Mouse (Mus musculus) cerebellum, adult 9-10 months (tissue): ENCODE results near the gene Limch1.

Source experiments
- DNase-seq: peaks from one replicate; pipeline ENCODE4 v3.0.0; 2022

The Limch1 gene

GRCm38 (mm10) chr5:66989531-66989930 lies 243.9 kb downstream of the Limch1 start:
- no peak for DNase-seq

- DNase-seq, result no peak
These were observed 246.8 kb downstream of the Limch1 start for GRCm38 (mm10) chr5:66992401-66992800.

- DNase-seq, result no peak
These were observed 247.4 kb downstream of the Limch1 start for GRCm38 (mm10) chr5:66993076-66993475.

- DNase-seq, result no peak
These were observed 250.5 kb downstream of the Limch1 start for GRCm38 (mm10) chr5:66996124-66996523.

- peak; percentile 73 for DNase-seq
These were observed 251.4 kb downstream of the Limch1 start for GRCm38 (mm10) chr5:66996886-66997599.

- no peak for DNase-seq
These were observed 251.9 kb downstream of the Limch1 start for GRCm38 (mm10) chr5:66997600-66997930.

- DNase-seq, result no peak
These were observed 252.7 kb downstream of the Limch1 start for GRCm38 (mm10) chr5:66998341-66998740.

- DNase-seq, result no peak
These were observed 256.7 kb downstream of the Limch1 start for GRCm38 (mm10) chr5:67002346-67002745.

GRCm38 (mm10) chr5:67004619-67005018 lies 259.0 kb downstream of the Limch1 start:
- DNase-seq, result no peak

GRCm38 (mm10) chr5:67011043-67011870 lies 265.6 kb downstream of the Limch1 start:
- peak; percentile 89 for DNase-seq

GRCm38 (mm10) chr5:67011985-67012384 lies 266.4 kb downstream of the Limch1 start:
- no peak for DNase-seq

GRCm38 (mm10) chr5:67013926-67014325 lies 268.3 kb downstream of the Limch1 start:
- no peak for DNase-seq

GRCm38 (mm10) chr5:67016450-67016849 lies 270.8 kb downstream of the Limch1 start:
- DNase-seq, result peak; percentile 84

- DNase-seq, result peak; percentile 70
These were observed 278.9 kb downstream of the Limch1 start for GRCm38 (mm10) chr5:67024459-67025050.

GRCm38 (mm10) chr5:67025095-67025494 lies 279.5 kb downstream of the Limch1 start:
- DNase-seq, result peak; percentile 89

GRCm38 (mm10) chr5:67025581-67025980 lies 280.0 kb downstream of the Limch1 start:
- peak; percentile 50 for DNase-seq

- DNase-seq, result no peak
These were observed 283.2 kb downstream of the Limch1 start for GRCm38 (mm10) chr5:67028786-67029185.

GRCm38 (mm10) chr5:67029946-67030345 lies 284.3 kb downstream of the Limch1 start:
- no peak for DNase-seq

- DNase-seq, result no peak
These were observed 287.0 kb downstream of the Limch1 start for GRCm38 (mm10) chr5:67032601-67033000.

- no peak for DNase-seq
These were observed 298.3 kb downstream of the Limch1 start for GRCm38 (mm10) chr5:67043932-67044331.

- DNase-seq, result peak; percentile 37
These were observed 302.4 kb downstream of the Limch1 start for GRCm38 (mm10) chr5:67048003-67048402.

- DNase-seq, result no peak
These were observed 312.2 kb downstream of the Limch1 start for GRCm38 (mm10) chr5:67057803-67058202.

GRCm38 (mm10) chr5:67060519-67060918 lies 314.9 kb downstream of the Limch1 start:
- DNase-seq, result no peak

GRCm38 (mm10) chr5:67063596-67063995 lies 318.0 kb downstream of the Limch1 start:
- no peak for DNase-seq
